Mouse (Mus musculus) small intestine, adult 2 months (tissue): ENCODE measurements around the gene Rpl10a.
A peak's percentile ranks its signal among the peaks of the same experiment; 100 is the strongest.

ENCODE experiments used
- CTCF ChIP-seq: fragments of 200-500 bp; IDR thresholded peaks from 2 replicates; pipeline ENCODE4 v1.5.1; 2012; ENCODE audit warnings: low read depth, mild to moderate bottlenecking, control low read depth, inconsistent platforms, low read length, moderate library complexity, mixed read lengths; ENCODE audit not compliant: insufficient replicate concordance, insufficient read length; ENCODE audit errors: extremely low read depth
- POLR2A ChIP-seq: fragments of 200-500 bp; IDR thresholded peaks from 2 replicates; pipeline ENCODE4 v1.6.1; 2012; ENCODE audit warnings: low read depth, mild to moderate bottlenecking, control low read depth, inconsistent platforms, low read length, moderate library complexity

DNA sequence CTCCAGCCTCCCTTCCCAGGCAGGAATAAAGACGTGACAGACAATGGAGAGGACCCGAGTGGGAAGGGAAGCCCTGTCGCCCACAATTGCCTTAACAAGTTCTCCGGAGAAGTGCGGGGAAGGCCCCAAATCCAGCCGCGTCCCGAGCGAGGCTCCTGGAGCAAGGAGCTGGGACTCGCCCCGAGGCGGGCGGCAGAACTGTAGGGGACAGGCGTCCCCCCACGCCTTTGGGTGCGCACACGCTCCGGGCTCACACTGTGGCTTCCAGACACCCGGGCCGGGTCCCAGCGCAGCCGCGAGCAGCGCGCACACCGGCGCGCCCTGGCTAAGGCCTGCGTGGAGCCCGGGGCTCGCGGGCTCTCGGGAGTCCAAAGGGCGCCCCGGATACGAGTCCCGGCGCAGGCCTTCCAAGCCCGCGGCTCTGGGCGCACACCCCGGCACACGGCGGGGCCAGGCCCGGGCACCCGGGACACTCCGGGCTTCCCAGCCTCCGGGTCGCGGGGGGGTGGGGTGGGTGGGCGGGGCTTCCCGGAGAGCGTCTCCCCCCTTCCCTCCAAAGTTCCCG is 21.7 kb downstream of the Rpl10a start:
- no peak for TF ChIP-seq CTCF
- TF ChIP-seq POLR2A = peak; percentile 19; the same call in 1 of the 2 replicates
